In the genomic region with DNA sequence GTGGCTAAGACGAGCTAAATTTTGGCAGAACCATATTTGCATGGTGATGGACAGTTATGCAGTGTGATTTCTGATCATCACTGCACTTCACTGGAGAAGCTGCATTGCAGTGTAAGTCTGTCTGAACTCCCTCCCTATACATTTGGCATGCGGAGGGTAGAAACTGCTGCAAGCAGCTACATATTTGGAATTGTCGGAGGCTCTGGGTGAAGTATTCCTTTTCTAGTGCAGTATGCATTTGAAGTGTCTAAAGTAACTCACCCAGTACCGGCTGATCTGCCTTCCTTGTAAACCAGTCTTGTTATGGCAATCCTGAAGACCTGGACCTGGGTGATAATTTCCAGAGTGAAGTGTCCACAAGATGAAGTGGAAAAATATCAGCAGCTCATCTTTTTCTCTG, we compare ENCODE assay signal across 33 mouse cellular contexts. TPM values are rescaled to one million over a fixed set of nuclear protein-coding genes. Genes with fewer than 3 reads are reported as not detected.
"Had no signal": no experiment of that assay in that cellular context is flagged by ENCODE, and none has a peak within 500 bp of the region (broad histone marks: within the 10 kb centered on the region; RNA-seq: fewer than 3 reads in every experiment).

No protein-coding gene starts in this region.

- ATAC-seq: forebrain, postnatal 0 days; hindbrain, postnatal 0 days had no signal

- H3K36me3 ChIP-seq: heart, embryonic 10.5 days; hindbrain, embryonic 13.5 days; hindbrain, embryonic 15.5 days; kidney, embryonic 15.5 days; limb, embryonic 10.5 days; limb, embryonic 12.5 days; liver, embryonic 13.5 days; liver, embryonic 15.5 days had no signal

- H3K4me1 ChIP-seq: heart, embryonic 10.5 days; heart, embryonic 12.5 days; hindbrain, embryonic 13.5 days; hindbrain, embryonic 15.5 days; kidney, embryonic 15.5 days; limb, embryonic 10.5 days; limb, embryonic 12.5 days; liver, embryonic 13.5 days; liver, embryonic 15.5 days had no signal

- DNase-seq: forebrain, postnatal 0 days; gastrocnemius, postnatal 14 days; gastrocnemius, postnatal 36 days; heart, adult 18-20 months; heart, postnatal 10 days; kidney, adult 11 months; kidney, adult 2 months; kidney, adult 9 months; kidney, postnatal 14 days; kidney, postnatal 36 days; layer of hippocampus, adult 9-11 months; layer of hippocampus, postnatal 36 days; liver; liver, embryonic 13.5 days had no signal

- H3K4me2 ChIP-seq: heart, embryonic 12.5 days; hindbrain, embryonic 13.5 days; hindbrain, embryonic 15.5 days; kidney, embryonic 15.5 days; limb, embryonic 12.5 days; liver, embryonic 11.5 days; liver, embryonic 13.5 days; liver, embryonic 15.5 days had no signal

- H3K27ac ChIP-seq: heart, embryonic 10.5 days; hindbrain, embryonic 13.5 days; hindbrain, embryonic 15.5 days; hindbrain, postnatal 0 days; kidney, embryonic 15.5 days; kidney, postnatal 0 days; left cerebral cortex, adult 2 months; limb, embryonic 10.5 days; limb, embryonic 12.5 days; liver, embryonic 13.5 days; liver, embryonic 15.5 days had no signal

- H3K4me3 ChIP-seq: heart, embryonic 10.5 days; heart, embryonic 12.5 days; hindbrain, embryonic 13.5 days; hindbrain, embryonic 15.5 days; kidney, embryonic 15.5 days; left cerebral cortex, adult 2 months; limb, embryonic 10.5 days; limb, embryonic 12.5 days; liver, embryonic 13.5 days; liver, embryonic 15.5 days had no signal

- H3K9ac ChIP-seq: forebrain, postnatal 0 days; heart, embryonic 12.5 days; hindbrain, embryonic 13.5 days; hindbrain, embryonic 15.5 days; kidney, embryonic 15.5 days; limb, embryonic 12.5 days; liver, embryonic 13.5 days; liver, embryonic 15.5 days had no signal

- H3K27me3 ChIP-seq: heart, embryonic 12.5 days; hindbrain, embryonic 13.5 days; hindbrain, embryonic 15.5 days; kidney, embryonic 15.5 days; limb, embryonic 12.5 days; liver, embryonic 13.5 days; liver, embryonic 15.5 days had no signal

- H3K9me3 ChIP-seq: heart, embryonic 10.5 days; heart, embryonic 12.5 days; hindbrain, embryonic 13.5 days; hindbrain, embryonic 15.5 days; kidney, embryonic 15.5 days; limb, embryonic 10.5 days; limb, embryonic 12.5 days; liver, embryonic 13.5 days; liver, embryonic 15.5 days had no signal

RNA-seq across cellular contexts. Expression of a gene that starts 25.9 kb away (rescaled TPM):
- total RNA-seq: gastrocnemius, postnatal 14 days; gastrocnemius, postnatal 36 days; hematopoietic stem cell, adult 5-6 weeks; layer of hippocampus, adult 8-10 months; layer of hippocampus, postnatal 36 days; left cerebral cortex, adult 2 months; left cerebral cortex, postnatal 36 days had no signal
- polyA plus RNA-seq: gonadal fat pad, adult 2 months; heart, embryonic 10.5 days; heart, embryonic 14.5 days; heart, embryonic 16.5 days; kidney, adult 2 months; large intestine, adult 2 months; limb, embryonic 10.5 days; liver, embryonic 13.5 days; liver, embryonic 15.5 days had no signal
